In the genomic region with DNA sequence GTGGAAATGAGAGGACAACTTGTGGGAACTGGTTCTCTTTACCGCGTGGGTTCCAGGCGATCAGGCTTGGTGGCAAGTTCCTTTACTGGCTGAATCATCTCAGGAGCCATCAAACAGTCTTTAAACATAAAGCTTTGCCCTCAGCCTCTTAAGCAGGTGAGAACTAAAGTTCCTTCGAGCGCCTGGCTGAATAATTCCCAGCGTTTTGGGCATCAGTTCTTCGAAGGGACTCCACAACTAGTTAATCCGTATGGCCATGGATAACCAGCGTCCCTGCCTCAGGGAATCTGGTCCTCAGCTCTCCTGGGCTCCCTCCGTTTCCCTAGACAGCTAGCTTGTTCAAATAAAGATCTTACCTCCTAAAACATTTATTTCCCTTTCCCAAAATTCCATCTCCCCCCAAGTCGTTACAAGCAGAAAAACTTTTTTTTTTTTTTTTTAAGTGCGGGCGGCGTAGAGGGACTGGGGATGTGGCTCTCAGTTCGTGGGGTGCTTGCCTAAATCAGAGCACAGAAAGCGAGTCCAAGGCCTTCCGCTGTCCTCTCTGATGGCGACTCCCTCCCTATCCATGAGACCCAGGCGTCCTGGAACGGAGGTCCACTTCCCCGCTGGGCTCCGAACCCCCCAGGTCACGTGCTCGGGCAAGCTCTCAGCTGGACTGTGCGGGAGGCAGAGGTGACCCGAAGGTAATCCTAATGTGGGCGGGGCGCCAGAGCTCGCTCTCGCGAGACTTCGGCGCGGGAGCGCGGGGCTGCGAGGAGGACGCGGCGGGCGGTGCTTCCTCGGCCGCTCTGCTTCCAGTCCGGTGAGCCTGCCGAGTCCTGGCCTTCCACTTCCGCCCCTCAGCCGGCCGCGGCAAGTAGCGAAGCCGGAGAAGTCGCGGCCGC, we compare ENCODE assay signal across 8 mouse cellular contexts. TPM values are rescaled to one million over a fixed set of nuclear protein-coding genes. Genes with fewer than 3 reads are reported as not detected.
DNase-seq lines count a peak whose midpoint lies in the region; ATAC-seq lines count a peak whose summit lies in the region.

A gene (plus strand): TSS at position 740 of the 887 bp plus-strand sequence.

- peak; percentile 88 for ATAC-seq in inflammation-experienced regulatory T-cells, adult 6 months
- ATAC-seq in megakaryocyte-erythroid progenitor cell, adult 5-6 weeks (replicated peaks; ENCODE audit: low FRiP score, low TSS enrichment, poor library complexity, severe bottlenecking), result peak; percentile 75

- DNase-seq in adipocyte (ENCODE audit: low spot score), result peak; percentile 98
- DNase-seq in embryo, embryonic 10 days (ENCODE audit: low spot score), result peak; percentile 96
- peak; percentile 99 for DNase-seq in gastrocnemius, postnatal 14 days
- peak; percentile 94 to 98 for DNase-seq in left cerebral cortex, postnatal 10 days (ENCODE audit: extremely low spot score in 1 of 2, low spot score in 2 of 2)
- DNase-seq in right cerebral cortex, postnatal 25 days, result peak; percentile 96
- DNase-seq in urinary bladder, postnatal 4 days (ENCODE audit: low spot score in 2 of 2), result peak; percentile 97 to 98

- intact Hi-C loops in gastrocnemius, postnatal 14 days (cut with DNase I; ENCODE audit: low total_unique reads), result loop anchor here (5.0 kb wide), 1 partner anchor 43 kb away; a partner anchor contains a TSS
- intact Hi-C loops in left cerebral cortex, postnatal 10 days (cut with DNase I), result loop anchor here (5.0 kb wide), 2 partner anchors 33 to 42 kb away; a partner anchor contains a TSS

RNA-seq across cellular contexts. Expression of the gene that starts here (rescaled TPM):
- 10 to 100 TPM; 25.8 to 29.9 TPM for total RNA-seq in gastrocnemius, postnatal 14 days (2021)
- 10 to 100 TPM in 1 of 3 experiments, 1 to 10 TPM in 2; 8.8 to 11.5 (median 8.9) TPM for polyA plus RNA-seq in inflammation-experienced regulatory T-cells, adult 6 months (2017; shearing (Covaris generic))
- total RNA-seq in left cerebral cortex, postnatal 10 days (2021), result 10 to 100 TPM; 32.3 to 35.2 TPM
- 31.0 and 39.9 TPM in 2 replicates for total RNA-seq in megakaryocyte-erythroid progenitor cell, adult 5-6 weeks (2014; fragmentation: Nextera tagmentation)
- total RNA-seq in megakaryocyte-erythroid progenitor cell, adult 5-6 weeks (2017), result 13.3 and 19.1 TPM in 2 replicates

Comparison
In these comparisons a context has a peak if more than half of its experiments do, and no peak if none do; other contexts are left out.
1. Peak in every context shown above with its lines: DNase-seq and ATAC-seq.